Mouse (Mus musculus) kidney, embryonic 15.5 days (tissue): ENCODE results near the gene Mgst3. TPM values are rescaled to one million over a fixed set of nuclear protein-coding genes. Genes with fewer than 3 reads are reported as not detected.
"Not testable (repeated sequence)": the region's sequence is repeated elsewhere in the genome, so short reads cannot be mapped to it uniquely, and the experiment has no call there.

Experiments used
- ATAC-seq: fragments of 200-750 bp; cut with Nextera tagmentation; replicated peaks from 2 replicates; pipeline ENCODE4 v1.8.0; 2017; ENCODE audit warnings: moderate TSS enrichment; ENCODE audit not compliant: low FRiP score
- H3K27ac ChIP-seq: fragments of 300-500 bp; sonication (generic); 2 replicates; pipeline ENCODE4 v1.5.1; 2015; ENCODE audit warnings: mild to moderate bottlenecking, inconsistent platforms
- H3K27me3 ChIP-seq: fragments of 300-500 bp; sonication (generic); 2 replicates; pipeline ENCODE4 v1.6.1; 2015; ENCODE audit warnings: inconsistent platforms
- H3K36me3 ChIP-seq: fragments of 300-500 bp; sonication (generic); 2 replicates; pipeline ENCODE4 v1.6.1; 2015; ENCODE audit warnings: inconsistent platforms
- H3K4me1 ChIP-seq: fragments of 300-500 bp; sonication (generic); 2 replicates; pipeline ENCODE4 v1.6.1; 2015; ENCODE audit warnings: inconsistent platforms
- H3K4me2 ChIP-seq: fragments of 300-500 bp; sonication (generic); 2 replicates; pipeline ENCODE4 v1.6.1; 2015; ENCODE audit warnings: moderate library complexity, mild to moderate bottlenecking, inconsistent platforms
- H3K4me3 ChIP-seq: fragments of 300-500 bp; sonication (generic); replicated peaks from 2 replicates; pipeline ENCODE4 v1.5.1; 2015; ENCODE audit warnings: mild to moderate bottlenecking, inconsistent platforms
- H3K9ac ChIP-seq: fragments of 300-500 bp; sonication (generic); 2 replicates; pipeline ENCODE4 v1.6.1; 2015; ENCODE audit warnings: mild to moderate bottlenecking, inconsistent platforms
- H3K9me3 ChIP-seq: fragments of 300-500 bp; sonication (generic); replicated peaks from 2 replicates; pipeline ENCODE4 v1.6.1; 2016; ENCODE audit warnings: inconsistent platforms
- WGBS: fragments of 180-500 bp; shearing (Covaris S2); methylation state at CpG from one replicate; pipeline ENCODE4 v1.1.7; 2015; ENCODE audit warnings: mixed read lengths; 5-methylcytosine and 5-hydroxymethylcytosine counted together
- polyA plus RNA-seq: library from polyadenylated mRNA; unstranded; fragments of >200 nt; fragmentation: Nextera tagmentation; extraction: Ambion mirVana; gene quantifications from 2 replicates; pipeline ENCODE4 v1.2.1, GENCODE M21; 2015

Mgst3 gene
- polyA plus RNA-seq, 1 experiment from 2014 or later = 47.9 TPM

DNA sequence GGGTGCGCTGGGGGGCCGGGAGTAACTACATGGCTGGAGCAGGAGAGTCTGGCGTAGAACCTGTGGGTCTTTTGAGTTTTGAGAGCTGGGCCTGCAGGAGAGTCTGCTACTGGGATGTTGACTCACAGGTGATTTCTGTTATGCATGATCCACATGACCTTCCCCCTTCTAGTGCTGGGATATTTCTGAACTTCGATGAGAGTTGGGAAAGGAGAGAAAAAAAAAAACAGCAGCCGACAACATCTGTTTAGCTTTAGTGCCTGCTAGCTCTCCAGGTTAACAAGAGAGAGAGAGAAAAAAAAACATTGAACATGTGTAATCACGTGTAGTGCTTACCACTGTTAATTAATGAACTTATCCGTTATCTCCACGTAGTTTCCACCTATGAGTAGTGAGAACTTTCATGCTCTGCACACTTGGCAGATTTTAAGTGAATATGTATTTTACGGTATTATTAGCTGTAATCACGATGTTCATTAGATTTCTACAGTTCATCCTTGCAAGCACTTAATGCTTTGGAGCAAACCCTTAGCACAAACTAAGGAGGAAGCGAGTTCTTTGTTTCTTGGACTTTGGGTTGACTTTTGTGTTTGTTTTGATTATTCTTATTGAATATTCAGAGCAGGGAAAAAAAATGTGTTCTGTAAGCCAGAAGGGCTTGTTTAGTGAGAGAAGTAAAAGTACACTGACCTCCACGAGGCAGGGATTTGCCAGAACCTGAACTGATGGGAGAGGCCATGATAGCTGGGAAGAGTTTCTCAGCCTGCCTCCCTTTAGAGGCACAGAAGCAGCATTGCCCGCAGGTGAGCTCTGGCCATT, 42.8 kb downstream of the Mgst3 start:
- Histone ChIP-seq H3K9ac (peak overlapping the region; percentile 67), H3K36me3 (peaks cover 23% of the 10 kb centered on the region), H3K4me3 (peak overlapping the region; percentile 70), H3K9me3 (no peaks in the 10 kb centered on the region), H3K27ac (peak overlapping the region; percentile 85; the same call in 1 of the 2 replicates), H3K4me2 (peak overlapping the region; percentile 88), H3K27me3 (no peaks in the 10 kb centered on the region), H3K4me1 (peaks cover 9% of the 10 kb centered on the region)
- ATAC-seq = peak; percentile 3; the same call in 1 of the 2 replicates
- 31% methylated on average over 13 of the region's 13 CpGs for WGBS

- Histone ChIP-seq H3K36me3 (peaks cover 15% of the 10 kb centered on the region), H3K4me1 (peaks cover 9% of the 10 kb centered on the region), H3K27me3 (no peaks in the 10 kb centered on the region), H3K4me2 (peak within 1 kb of the TSS; percentile 88), H3K4me3 (peak within 1 kb of the TSS; percentile 70), H3K9ac (peak within 1 kb of the TSS; percentile 67), H3K9me3 (no peaks in the 10 kb centered on the region), H3K27ac (peak within 1 kb of the TSS; percentile 85)
- peak; percentile 99 for ATAC-seq
- under 1% methylated on average over 55 of the region's 55 CpGs for WGBS
Observed at GRCm38 (mm10) chr1:167349815-167350596, 43.6 kb downstream of the Mgst3 start, which contains the start of gene Aldh9a1. TSS of gene Aldh9a1 (plus strand) at chr1:167349991.

- H3K4me2 ChIP-seq = peak overlapping the region; percentile 88; the same call in 1 of the 2 replicates
- H3K27ac ChIP-seq, H3K4me3 ChIP-seq, ATAC-seq, H3K27me3 ChIP-seq, H3K9ac ChIP-seq, H3K4me1 ChIP-seq, H3K36me3 ChIP-seq, H3K9me3 ChIP-seq: not testable (repeated sequence)
- WGBS = 70% methylated on average over 3 of the region's 3 CpGs
Observed at GRCm38 (mm10) chr1:167349206-167349605, 44.4 kb downstream of the Mgst3 start.

GRCm38 (mm10) chr1:167345994-167346520, 47.6 kb downstream of the Mgst3 start:
- not testable (repeated sequence) for H3K9ac ChIP-seq, H3K4me3 ChIP-seq, H3K4me1 ChIP-seq, H3K27ac ChIP-seq, H3K4me2 ChIP-seq, ATAC-seq, H3K27me3 ChIP-seq, H3K9me3 ChIP-seq, H3K36me3 ChIP-seq
- 86% methylated on average over 10 of the region's 10 CpGs for WGBS

- Histone ChIP-seq H3K9ac (no peak overlapping the region), H3K4me2 (no peak overlapping the region), H3K27me3 (peaks cover 12% of the 10 kb centered on the region; the same call in 1 of the 2 replicates), H3K4me1 (0 out of 2 replicates have a peak, but pooled peaks cover 5% of the 10 kb centered on the region), H3K36me3 (no peaks in the 10 kb centered on the region), H3K27ac (no peak overlapping the region), H3K4me3 (no peak overlapping the region), H3K9me3 (no peaks in the 10 kb centered on the region)
- 91% methylated on average over 10 of the region's 10 CpGs for WGBS
- ATAC-seq = no peak
Observed at GRCm38 (mm10) chr1:167342831-167343230, 50.8 kb downstream of the Mgst3 start.

GRCm38 (mm10) chr1:167340910-167341528, 52.6 kb downstream of the Mgst3 start:
- H3K4me2 ChIP-seq = peak overlapping the region; percentile 89; the same call in 1 of the 2 replicates
- no peak overlapping the region for H3K27ac ChIP-seq

DNA sequence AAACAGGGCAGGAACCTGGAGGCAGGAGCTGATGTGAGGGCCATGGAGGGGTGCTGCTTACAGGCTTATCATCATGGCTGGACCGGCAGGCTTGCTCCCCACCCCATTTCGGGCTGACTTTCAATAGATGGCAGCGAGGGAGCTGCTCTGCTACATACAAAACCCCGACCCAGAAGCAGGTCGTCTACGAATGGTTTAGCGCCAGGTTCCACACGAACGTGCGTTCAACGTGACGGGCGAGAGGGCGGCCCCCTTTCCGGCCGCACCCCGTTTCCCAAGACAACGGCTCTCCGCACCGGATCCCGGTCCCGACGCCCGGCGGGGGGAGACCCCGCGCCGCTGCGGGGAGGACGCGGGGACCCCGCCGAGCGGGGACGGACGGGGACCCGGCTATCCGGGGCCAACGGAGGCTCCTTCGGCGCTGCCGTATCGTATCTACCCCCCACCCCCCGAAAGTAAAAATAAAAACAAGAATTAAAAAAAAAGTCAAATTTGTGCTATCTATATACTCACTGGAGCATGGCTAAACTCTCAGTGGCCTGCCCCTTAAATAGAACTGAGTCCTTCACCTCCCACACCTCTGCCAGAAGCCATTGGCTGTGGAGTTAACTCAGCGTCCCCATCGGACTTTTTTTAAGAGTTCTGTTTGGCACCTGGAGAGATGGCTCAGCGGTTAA, 53.4 kb downstream of the Mgst3 start:
- ATAC-seq = peak; percentile 66
- Histone ChIP-seq H3K4me2 (peak overlapping the region; percentile 89), H3K4me1 (0 out of 2 replicates have a peak, but pooled peaks cover 5% of the 10 kb centered on the region), H3K9me3 (no peaks in the 10 kb centered on the region), H3K27ac (no peak overlapping the region), H3K9ac (peak overlapping the region; percentile 41), H3K36me3 (no peaks in the 10 kb centered on the region), H3K4me3 (peak overlapping the region; percentile 51), H3K27me3 (peaks cover 12% of the 10 kb centered on the region; the same call in 1 of the 2 replicates)
- WGBS = 1% methylated on average over 47 of the region's 47 CpGs

More at GRCm38 (mm10) chr1:167340910-167341528, 52.6 kb downstream of the Mgst3 start:
- Histone ChIP-seq H3K4me1 (0 out of 2 replicates have a peak, but pooled peaks cover 5% of the 10 kb centered on the region), H3K9ac (no peak overlapping the region), H3K9me3 (no peaks in the 10 kb centered on the region), H3K27me3 (peaks cover 12% of the 10 kb centered on the region; the same call in 1 of the 2 replicates), H3K36me3 (no peaks in the 10 kb centered on the region), H3K4me3 (no peak overlapping the region)
- ATAC-seq = no peak
- WGBS = 89% methylated on average over 3 of the region's 3 CpGs

- H3K36me3 ChIP-seq = no peaks in the 10 kb centered on the region
- H3K9ac ChIP-seq = no peak overlapping the region
- peaks cover 12% of the 10 kb centered on the region; the same call in 1 of the 2 replicates for H3K27me3 ChIP-seq
- H3K9me3 ChIP-seq = no peaks in the 10 kb centered on the region
- H3K4me1 ChIP-seq = 0 out of 2 replicates have a peak, but pooled peaks cover 5% of the 10 kb centered on the region
- H3K4me2 ChIP-seq = no peak overlapping the region
- no peak overlapping the region for H3K4me3 ChIP-seq
- WGBS = 76% methylated on average over 8 of the region's 9 CpGs
- ATAC-seq = no peak
- no peak overlapping the region for H3K27ac ChIP-seq
Observed at GRCm38 (mm10) chr1:167339177-167339781, 54.4 kb downstream of the Mgst3 start.

DNA sequence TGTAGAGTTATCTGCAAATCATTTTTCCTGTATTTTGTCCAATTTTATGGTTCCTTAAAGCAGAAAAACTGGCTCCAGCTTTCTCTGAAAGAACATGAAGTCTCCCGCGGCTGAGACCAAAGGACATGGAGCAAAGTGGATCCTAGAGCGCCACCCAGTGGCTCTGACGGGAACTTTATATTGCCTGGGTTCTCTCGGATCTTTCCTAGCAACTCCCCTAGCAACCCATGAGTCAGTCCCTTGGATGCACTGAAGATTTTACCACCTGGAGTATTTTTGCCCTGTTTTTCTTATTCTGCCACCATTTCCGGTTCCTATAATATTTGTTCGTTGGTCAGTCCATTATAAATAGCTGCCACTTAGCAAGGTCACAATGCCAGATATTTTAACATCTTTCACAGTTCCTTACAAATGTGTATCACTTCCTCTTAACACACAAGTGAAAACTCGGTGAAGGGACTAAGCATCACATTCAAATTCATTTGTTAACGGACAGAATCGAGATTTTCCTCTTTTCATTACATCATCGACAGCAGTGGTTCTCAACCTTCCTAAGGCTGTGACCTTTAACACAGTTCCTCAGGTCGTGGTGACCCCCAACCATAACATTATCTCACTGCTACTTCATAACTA, 56.1 kb downstream of the Mgst3 start:
- no peak for ATAC-seq
- H3K4me3 ChIP-seq = no peak overlapping the region
- no peaks in the 10 kb centered on the region for H3K9me3 ChIP-seq
- no peak overlapping the region for H3K4me2 ChIP-seq
- H3K9ac ChIP-seq = no peak overlapping the region
- H3K27ac ChIP-seq = no peak overlapping the region
- H3K4me1 ChIP-seq = 0 out of 2 replicates have a peak, but pooled peaks cover 5% of the 10 kb centered on the region
- 20% methylated on average over 12 of the region's 12 CpGs for WGBS
- H3K27me3 ChIP-seq = peaks cover 12% of the 10 kb centered on the region; the same call in 1 of the 2 replicates
- H3K36me3 ChIP-seq = peaks cover 13% of the 10 kb centered on the region

DNA sequence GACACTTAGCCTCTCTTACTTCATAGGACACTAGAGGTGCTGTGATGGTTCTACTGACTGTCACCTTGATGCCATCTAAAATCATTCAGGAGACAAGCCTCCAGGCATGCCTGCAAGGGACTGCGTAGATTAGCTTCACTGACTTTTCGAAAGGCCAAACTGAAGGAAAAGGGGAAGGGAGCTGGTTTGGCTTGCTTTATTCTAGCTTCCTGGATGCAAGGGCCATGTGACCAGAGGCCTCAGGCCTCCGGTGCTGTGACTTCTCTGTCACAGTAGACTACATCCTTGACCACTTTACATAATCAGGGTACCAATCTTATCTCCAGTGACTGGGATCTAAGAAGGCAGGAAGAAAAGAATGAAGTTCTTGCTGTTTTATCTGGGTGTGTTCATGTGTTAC, 57.2 kb downstream of the Mgst3 start:
- H3K4me2 ChIP-seq = no peak overlapping the region
- WGBS = 91% methylated on average over 3 of the region's 3 CpGs
- H3K9me3 ChIP-seq = no peaks in the 10 kb centered on the region
- H3K9ac ChIP-seq = no peak overlapping the region
- no peak overlapping the region for H3K4me3 ChIP-seq
- H3K4me1 ChIP-seq = 0 out of 2 replicates have a peak, but pooled peaks cover 5% of the 10 kb centered on the region
- H3K36me3 ChIP-seq = peaks cover 23% of the 10 kb centered on the region
- H3K27ac ChIP-seq = no peak overlapping the region
- no peak for ATAC-seq
- H3K27me3 ChIP-seq = peaks cover 11% of the 10 kb centered on the region; the same call in 1 of the 2 replicates
